Mouse (Mus musculus): Measurements from ENCODE around the gene Prdm9.

DNA sequence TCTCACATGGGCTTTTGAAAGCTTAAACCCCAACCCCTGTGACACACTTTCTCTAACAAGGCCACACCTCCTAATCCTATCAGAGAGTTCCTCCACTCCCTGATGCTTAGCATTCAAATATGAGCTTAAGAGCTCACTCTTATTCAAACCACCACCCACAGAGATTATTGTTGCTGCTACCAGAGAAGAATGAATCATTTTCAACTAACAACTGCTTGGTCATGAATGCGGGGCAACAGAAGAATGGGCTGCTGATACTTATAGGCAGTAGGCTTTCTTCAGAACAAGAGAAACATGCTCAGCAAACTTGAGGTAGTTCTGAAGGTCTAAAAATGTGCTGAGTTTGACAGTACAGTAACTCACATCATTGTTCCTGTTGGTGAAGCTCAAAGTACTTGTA, 14.4 kb downstream of the Prdm9 start:
- TF ChIP-seq EP300 (IDR thresholded peaks at IDR 0.05) (no peak), CTCF (IDR thresholded peaks at IDR 0.05) (no peak)

Data from lung, postnatal 0 days (tissue).